Mouse (Mus musculus): ENCODE results near the gene Lsm10.

Lsm10 gene

GRCm38 (mm10) chr4:126096464-126097111, at the start of gene Lsm10:
Gene Lsm10, plus strand, starts transcription at chr4:126096623.
- peak; percentile 95 for DNase-seq (ENCODE audit: low read depth, low spot score)

GRCm38 (mm10) chr4:126046851-126047585, 49.4 kb upstream of the Lsm10 start, which contains the start of gene Mrps15:
Gene Mrps15, plus strand, starts transcription at chr4:126046925.
- DNase-seq (ENCODE audit: low read depth, low spot score): peak; percentile 91

GRCm38 (mm10) chr4:126051617-126052016, 44.8 kb upstream of the Lsm10 start:
- DNase-seq (ENCODE audit: low read depth, low spot score): no peak

- no peak for DNase-seq (ENCODE audit: low read depth, low spot score)
These were observed 39.0 kb upstream of the Lsm10 start for GRCm38 (mm10) chr4:126057207-126058133.

- peak; percentile 94 for DNase-seq (ENCODE audit: low read depth, low spot score)
These were observed 38.1 kb upstream of the Lsm10 start, which contains the start of gene Oscp1 for GRCm38 (mm10) chr4:126058134-126058996. Gene Oscp1, plus strand, starts transcription at chr4:126058565.

- no peak for DNase-seq (ENCODE audit: low read depth, low spot score)
These were observed 37.4 kb upstream of the Lsm10 start for GRCm38 (mm10) chr4:126058997-126059362.

GRCm38 (mm10) chr4:126062856-126063255, 33.6 kb upstream of the Lsm10 start:
- DNase-seq (ENCODE audit: low read depth, low spot score): peak; percentile 49

- DNase-seq (ENCODE audit: low read depth, low spot score): no peak
These were observed 31.2 kb upstream of the Lsm10 start for GRCm38 (mm10) chr4:126065241-126065640.

GRCm38 (mm10) chr4:126067401-126068077, 28.9 kb upstream of the Lsm10 start:
- no peak for DNase-seq (ENCODE audit: low read depth, low spot score)

- DNase-seq (ENCODE audit: low read depth, low spot score): no peak
These were observed 27.6 kb upstream of the Lsm10 start for GRCm38 (mm10) chr4:126068842-126069241.

- DNase-seq (ENCODE audit: low read depth, low spot score): no peak
These were observed 18.6 kb upstream of the Lsm10 start for GRCm38 (mm10) chr4:126077833-126078232.

GRCm38 (mm10) chr4:126079266-126079665, 17.2 kb upstream of the Lsm10 start:
- no peak for DNase-seq (ENCODE audit: low read depth, low spot score)

GRCm38 (mm10) chr4:126081601-126082000, 14.8 kb upstream of the Lsm10 start:
- no peak for DNase-seq (ENCODE audit: low read depth, low spot score)

- DNase-seq (ENCODE audit: low read depth, low spot score): no peak
These were observed 13.4 kb upstream of the Lsm10 start for GRCm38 (mm10) chr4:126083021-126083420.

- DNase-seq (ENCODE audit: low read depth, low spot score): no peak
These were observed 12.0 kb upstream of the Lsm10 start for GRCm38 (mm10) chr4:126084382-126084781.

GRCm38 (mm10) chr4:126085996-126086576, 10.3 kb upstream of the Lsm10 start:
- DNase-seq (ENCODE audit: low read depth, low spot score): peak; percentile 88

- no peak for DNase-seq (ENCODE audit: low read depth, low spot score)
These were observed 6.1 kb upstream of the Lsm10 start for GRCm38 (mm10) chr4:126090101-126090847.

- DNase-seq (ENCODE audit: low read depth, low spot score): no peak
These were observed 5.6 kb upstream of the Lsm10 start for GRCm38 (mm10) chr4:126090848-126091124.

GRCm38 (mm10) chr4:126091873-126092272, 4.5 kb upstream of the Lsm10 start:
- DNase-seq (ENCODE audit: low read depth, low spot score): no peak

Measured in forelimb bud, embryonic 11.5 days (tissue).